Mouse (Mus musculus): ENCODE measurements around the gene Sptssb.

GRCm38 (mm10) chr3:69897917-69898594 is 38.3 kb upstream of the Sptssb start:
- TF ChIP-seq CTCF (IDR thresholded peaks at IDR 0.05; ENCODE audit: extremely low read depth, insufficient read length, insufficient replicate concordance, low read depth, low read length) (no peak), POLR2A (IDR thresholded peaks at IDR 0.05; ENCODE audit: low read depth, low read length) (no peak)
